Mouse (Mus musculus) ES-E14 (cell line): ENCODE measurements at regions not wholly inside any gene's neighbourhood (a gene's known extent, or its start where the extent isn't known, plus 50 kb on each side); places are given as distances from the start of the nearest gene placed in this dataset.

Experiments
- CHD2 ChIP-seq: IDR thresholded peaks from 2 replicates; pipeline ENCODE4 v1.6.1; 2014; ENCODE audit warnings: mild to moderate bottlenecking, low read depth, low read length, inconsistent platforms
- HCFC1 ChIP-seq: IDR thresholded peaks from 2 replicates; pipeline ENCODE4 v1.6.1; 2012; ENCODE audit warnings: low read length, inconsistent platforms, borderline replicate concordance; ENCODE audit not compliant: insufficient read depth
- MAFK ChIP-seq: IDR thresholded peaks from 2 replicates; pipeline ENCODE4 v1.6.1; 2014; ENCODE audit warnings: mild to moderate bottlenecking, low read depth, low read length, inconsistent platforms; ENCODE audit not compliant: insufficient read depth
- ZC3H11A ChIP-seq: IDR thresholded peaks from 2 replicates; pipeline ENCODE4 v1.6.1; 2012; ENCODE audit warnings: low read depth, mild to moderate bottlenecking, inconsistent platforms, low read length, borderline replicate concordance
- ZNF384 ChIP-seq: IDR thresholded peaks from 2 replicates; pipeline ENCODE4 v1.6.1; 2012; ENCODE audit warnings: low read depth, low read length, inconsistent platforms

DNA sequence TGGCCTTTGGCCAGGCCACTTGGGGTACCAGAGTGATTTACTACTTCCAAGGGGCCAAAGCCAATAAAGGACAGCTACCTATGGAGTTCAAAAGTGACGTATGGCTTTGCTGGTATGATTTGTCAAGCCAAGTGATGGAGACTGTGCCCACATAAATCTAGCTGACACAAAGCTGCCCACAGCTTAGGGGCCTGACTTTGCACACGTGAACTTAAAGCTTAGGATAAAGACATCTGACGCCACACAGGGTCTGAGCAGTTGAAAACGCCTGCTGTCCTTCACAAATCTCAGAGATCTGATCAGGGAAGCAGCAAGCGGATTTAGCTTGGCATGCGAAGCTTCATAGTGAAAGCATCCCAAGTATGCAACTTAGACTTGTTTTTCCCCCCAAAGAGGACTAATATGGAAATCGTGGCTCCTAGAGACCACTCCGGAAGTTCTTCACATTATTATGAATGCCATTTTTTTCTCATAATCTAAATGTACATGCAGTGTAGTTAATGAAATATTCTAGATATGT is 127.1 kb upstream of the Col8a1 start:
- TF ChIP-seq MAFK, result no peak
- no peak for TF ChIP-seq HCFC1
- no peak for TF ChIP-seq ZNF384
- TF ChIP-seq ZC3H11A, result no peak
- TF ChIP-seq CHD2, result no peak
